Mouse (Mus musculus): ENCODE data around the gene Lpp. TPM values are rescaled to one million over a fixed set of nuclear protein-coding genes. Genes with fewer than 3 reads are reported as not detected.

Lpp gene
- polyA plus RNA-seq, 1 experiment from 2014 or later, result 79.9 TPM

GRCm38 (mm10) chr16:24839018-24839417 is 445.7 kb downstream of the Lpp start:
- H3K27ac ChIP-seq (ENCODE audit: low read depth), result no peak overlapping the region
- DNase-seq, result no peak
- H3K4me3 ChIP-seq (ENCODE audit: low read depth, low read length), result no peak overlapping the region
- no peak for TF ChIP-seq CTCF (IDR thresholded peaks at IDR 0.05; ENCODE audit: low read depth)
- H3K27me3 ChIP-seq (ENCODE audit: insufficient read depth, low read length), result no peaks in the 10 kb centered on the region
- WGBS, result 88% methylated on average over 1 of the region's 1 CpGs
- H3K9ac ChIP-seq, result no peak overlapping the region
- H3K4me2 ChIP-seq, result no peak overlapping the region
- no peaks in the 10 kb centered on the region for H3K9me3 ChIP-seq (ENCODE audit: low read depth, low read length)
- no peaks in the 10 kb centered on the region for H3K4me1 ChIP-seq (ENCODE audit: insufficient read depth)
- H3K36me3 ChIP-seq (ENCODE audit: insufficient read depth), result no peaks in the 10 kb centered on the region
- ATAC-seq (ENCODE audit: insufficient read depth), result no peak

- Histone ChIP-seq H3K9me3 (ENCODE audit: low read depth, low read length) (no peaks in the 10 kb centered on the region), H3K4me1 (ENCODE audit: insufficient read depth) (no peaks in the 10 kb centered on the region), H3K27ac (ENCODE audit: low read depth) (no peak overlapping the region), H3K9ac (no peak overlapping the region), H3K4me2 (no peak overlapping the region), H3K36me3 (ENCODE audit: insufficient read depth) (no peaks in the 10 kb centered on the region), H3K4me3 (ENCODE audit: low read depth, low read length) (no peak overlapping the region), H3K27me3 (ENCODE audit: insufficient read depth, low read length) (no peaks in the 10 kb centered on the region)
- TF ChIP-seq CTCF (IDR thresholded peaks at IDR 0.05; ENCODE audit: low read depth), result no peak
- no peak for DNase-seq
- 85% methylated on average over 5 of the region's 5 CpGs for WGBS
- ATAC-seq (ENCODE audit: insufficient read depth), result no peak
Observed at GRCm38 (mm10) chr16:24840073-24840472, 446.8 kb downstream of the Lpp start.

GRCm38 (mm10) chr16:24846141-24846540 is 452.8 kb downstream of the Lpp start:
- Histone ChIP-seq H3K4me3 (ENCODE audit: low read depth, low read length) (no peak overlapping the region), H3K9me3 (ENCODE audit: low read depth, low read length) (no peaks in the 10 kb centered on the region), H3K27ac (ENCODE audit: low read depth) (no peak overlapping the region; the same call in 1 of the 2 replicates), H3K27me3 (ENCODE audit: insufficient read depth, low read length) (no peaks in the 10 kb centered on the region), H3K4me1 (ENCODE audit: insufficient read depth) (no peaks in the 10 kb centered on the region), H3K36me3 (ENCODE audit: insufficient read depth) (no peaks in the 10 kb centered on the region), H3K9ac (no peak overlapping the region), H3K4me2 (no peak overlapping the region)
- WGBS, result 82% methylated on average over 1 of the region's 1 CpGs
- DNase-seq, result no peak
- no peak for ATAC-seq (ENCODE audit: insufficient read depth)
- TF ChIP-seq CTCF (IDR thresholded peaks at IDR 0.05; ENCODE audit: low read depth), result no peak

- no peak overlapping the region for H3K9ac ChIP-seq
- 83% methylated on average over 9 of the region's 9 CpGs for WGBS
- H3K4me2 ChIP-seq, result no peak overlapping the region
- no peaks in the 10 kb centered on the region for H3K36me3 ChIP-seq (ENCODE audit: insufficient read depth)
- no peaks in the 10 kb centered on the region for H3K9me3 ChIP-seq (ENCODE audit: low read depth, low read length)
- no peak overlapping the region for H3K27ac ChIP-seq (ENCODE audit: low read depth)
- DNase-seq (no peak), ATAC-seq (ENCODE audit: insufficient read depth) (no peak)
- no peaks in the 10 kb centered on the region for H3K27me3 ChIP-seq (ENCODE audit: insufficient read depth, low read length)
- no peak for TF ChIP-seq CTCF (IDR thresholded peaks at IDR 0.05; ENCODE audit: low read depth)
- no peaks in the 10 kb centered on the region for H3K4me1 ChIP-seq (ENCODE audit: insufficient read depth)
- no peak overlapping the region for H3K4me3 ChIP-seq (ENCODE audit: low read depth, low read length)
Observed at GRCm38 (mm10) chr16:24859509-24860140, 466.3 kb downstream of the Lpp start.

GRCm38 (mm10) chr16:24860445-24860844 is 467.1 kb downstream of the Lpp start:
- WGBS, result 85% methylated on average over 7 of the region's 7 CpGs

GRCm38 (mm10) chr16:24861374-24861773 is 468.1 kb downstream of the Lpp start:
- no peaks in the 10 kb centered on the region for H3K27me3 ChIP-seq (ENCODE audit: insufficient read depth, low read length)
- H3K9ac ChIP-seq, result no peak overlapping the region
- TF ChIP-seq CTCF (IDR thresholded peaks at IDR 0.05; ENCODE audit: low read depth), result no peak
- H3K27ac ChIP-seq (ENCODE audit: low read depth), result no peak overlapping the region
- H3K4me1 ChIP-seq (ENCODE audit: insufficient read depth), result no peaks in the 10 kb centered on the region
- H3K4me3 ChIP-seq (ENCODE audit: low read depth, low read length), result no peak overlapping the region
- no peak for ATAC-seq (ENCODE audit: insufficient read depth)
- WGBS, result 78% methylated on average over 5 of the region's 5 CpGs
- H3K4me2 ChIP-seq, result no peak overlapping the region
- DNase-seq, result no peak
- no peaks in the 10 kb centered on the region for H3K36me3 ChIP-seq (ENCODE audit: insufficient read depth)
- no peaks in the 10 kb centered on the region for H3K9me3 ChIP-seq (ENCODE audit: low read depth, low read length)

More at GRCm38 (mm10) chr16:24860445-24860844, 467.1 kb downstream of the Lpp start:
- Histone ChIP-seq H3K4me2 (no peak overlapping the region), H3K27me3 (ENCODE audit: insufficient read depth, low read length) (no peaks in the 10 kb centered on the region), H3K36me3 (ENCODE audit: insufficient read depth) (no peaks in the 10 kb centered on the region), H3K4me1 (ENCODE audit: insufficient read depth) (no peaks in the 10 kb centered on the region), H3K9me3 (ENCODE audit: low read depth, low read length) (no peaks in the 10 kb centered on the region), H3K4me3 (ENCODE audit: low read depth, low read length) (no peak overlapping the region), H3K27ac (ENCODE audit: low read depth) (no peak overlapping the region), H3K9ac (no peak overlapping the region)
- ATAC-seq (ENCODE audit: insufficient read depth) (no peak), DNase-seq (no peak)
- TF ChIP-seq CTCF (IDR thresholded peaks at IDR 0.05; ENCODE audit: low read depth), result no peak

- H3K27me3 ChIP-seq (ENCODE audit: insufficient read depth, low read length), result no peaks in the 10 kb centered on the region
- ATAC-seq (ENCODE audit: insufficient read depth), result peak; percentile 63
- 29% methylated on average over 4 of the region's 4 CpGs for WGBS
- peak; percentile 54 for TF ChIP-seq CTCF (IDR thresholded peaks at IDR 0.05; ENCODE audit: low read depth)
- H3K4me2 ChIP-seq, result no peak overlapping the region
- peak; percentile 87 for DNase-seq
- H3K36me3 ChIP-seq (ENCODE audit: insufficient read depth), result peaks cover 6% of the 10 kb centered on the region; the same call in 1 of the 2 replicates
- H3K4me3 ChIP-seq (ENCODE audit: low read depth, low read length), result no peak overlapping the region
- peaks cover 5% of the 10 kb centered on the region; the same call in 1 of the 2 replicates for H3K4me1 ChIP-seq (ENCODE audit: insufficient read depth)
- H3K9me3 ChIP-seq (ENCODE audit: low read depth, low read length), result no peaks in the 10 kb centered on the region; the same call in 1 of the 2 replicates
- H3K9ac ChIP-seq, result no peak overlapping the region
- no peak overlapping the region for H3K27ac ChIP-seq (ENCODE audit: low read depth)
Observed at GRCm38 (mm10) chr16:24874235-24874634, 480.9 kb downstream of the Lpp start.
